8 mouse cellular contexts compared by ENCODE assay signal in genomic region chr2:30469796-30470142, GRCm38 (mm10). TPM values are rescaled to one million over a fixed set of nuclear protein-coding genes. Genes with fewer than 3 reads are reported as not detected.
DNase-seq lines count a peak whose midpoint lies in the region; ATAC-seq and TF ChIP-seq lines count a peak whose summit lies in the region.

No protein-coding gene starts in this region.

- TF ChIP-seq CTCF in G1E (IDR thresholded peaks at IDR 0.05; ENCODE audit: low read depth, low read length) = no peak

- DNase-seq in G1E (ENCODE audit: low spot score) = peak; percentile 34
- DNase-seq in c-Kit-positive CD71-negative TER-119-negative erythroid progenitor cells, embryonic 14.5 days (ENCODE audit: low read depth) = peak; percentile 70
- DNase-seq in forelimb bud, embryonic 11.5 days (ENCODE audit: low read depth, low spot score) = peak; percentile 90
- DNase-seq in left cerebral cortex, adult 11 months (ENCODE audit: low spot score) = peak; percentile 74
- DNase-seq in lung, postnatal 14 days = peak; percentile 81
- DNase-seq in retina, adult 2 months (ENCODE audit: low read depth, low spot score) = peak; percentile 36
- DNase-seq in urinary bladder, adult 2 months (ENCODE audit: low spot score) = peak; percentile 61

- peak overlapping the region; percentile 98 for H3K4me2 ChIP-seq in hindbrain, embryonic 15.5 days

- peak overlapping the region; percentile 71 for H3K9ac ChIP-seq in hindbrain, embryonic 15.5 days

- H3K36me3 ChIP-seq in G1E (replicated peaks) = no peaks in the 10 kb centered on the region
- no peaks in the 10 kb centered on the region for H3K36me3 ChIP-seq in hindbrain, embryonic 15.5 days

- H3K27ac ChIP-seq in hindbrain, embryonic 15.5 days (replicated peaks) = peak overlapping the region; percentile 89

- H3K4me1 ChIP-seq in G1E (ENCODE audit: insufficient read depth, low read depth, low read length) = peaks cover 30% of the 10 kb centered on the region
- H3K4me1 ChIP-seq in hindbrain, embryonic 15.5 days (replicated peaks) = peaks cover 49% of the 10 kb centered on the region

- no peak for ATAC-seq in G1E (ENCODE audit: extremely low read depth, insufficient number of reproducible peaks, low FRiP score, poor library complexity, severe bottlenecking)
- ATAC-seq in hindbrain, embryonic 15.5 days (ENCODE audit: low FRiP score, low read depth) = peak; percentile 47

- under 1% methylated on average over 19 of the region's 19 CpGs for WGBS in hindbrain, embryonic 15.5 days

- peaks cover 17% of the 10 kb centered on the region for H3K9me3 ChIP-seq in G1E (replicated peaks)
- H3K9me3 ChIP-seq in hindbrain, embryonic 15.5 days = no peaks in the 10 kb centered on the region

- no peak overlapping the region; the same call in 1 of the 2 replicates for H3K4me3 ChIP-seq in G1E (ENCODE audit: low read depth, low read length)
- H3K4me3 ChIP-seq in hindbrain, embryonic 15.5 days = peak overlapping the region; percentile 79

- H3K27me3 ChIP-seq in G1E (ENCODE audit: insufficient read depth, low read length) = peaks cover 80% of the 10 kb centered on the region
- no peaks in the 10 kb centered on the region for H3K27me3 ChIP-seq in hindbrain, embryonic 15.5 days

RNA-seq across cellular contexts. Expression of gene Ier5l, which starts 4.2 kb away (rescaled TPM):
- total RNA-seq in G1E (2014; fragmentation: Nextera tagmentation) (not detected in 2 replicates), G1E (2017) (not detected in 2 replicates)
- polyA plus RNA-seq in G1E (2012) = not detected in 2 replicates
- 2.7 and 2.9 TPM in 2 replicates for polyA plus RNA-seq in hindbrain, embryonic 15.5 days (2015; fragmentation: Nextera tagmentation; extraction: Ambion mirVana)
- 10.7 and 11.0 TPM in 2 replicates for polyA plus RNA-seq in urinary bladder, adult 2 months (2012; rRNA removed)

RNA-seq across cellular contexts. Expression of gene Ptpa, which starts 53.9 kb away (rescaled TPM):
- total RNA-seq in G1E (2014; fragmentation: Nextera tagmentation) (87.0 and 106 TPM in 2 replicates), G1E (2017) (74.1 and 81.5 TPM in 2 replicates)
- 502 and 583 TPM in 2 replicates for polyA plus RNA-seq in G1E (2012)
- 138 and 150 TPM in 2 replicates for polyA plus RNA-seq in hindbrain, embryonic 15.5 days (2015; fragmentation: Nextera tagmentation; extraction: Ambion mirVana)
- 90.0 and 93.9 TPM in 2 replicates for polyA plus RNA-seq in urinary bladder, adult 2 months (2012; rRNA removed)

RNA-seq across cellular contexts. Expression of gene Crat, which starts 54.2 kb away (rescaled TPM):
- total RNA-seq in G1E (2014; fragmentation: Nextera tagmentation) (28.6 and 44.4 TPM in 2 replicates), G1E (2017) (16.1 and 17.2 TPM in 2 replicates)
- polyA plus RNA-seq in G1E (2012) = 34.2 and 43.2 TPM in 2 replicates
- polyA plus RNA-seq in hindbrain, embryonic 15.5 days (2015; fragmentation: Nextera tagmentation; extraction: Ambion mirVana) = 25.7 and 29.5 TPM in 2 replicates
- 27.3 and 38.1 TPM in 2 replicates for polyA plus RNA-seq in urinary bladder, adult 2 months (2012; rRNA removed)

Comparison
In these comparisons a context has a peak if more than half of its experiments do, and no peak if none do; other contexts are left out.
1. DNase-seq: peak in every context shown above with its lines; median percentile 90 in forelimb bud, embryonic 11.5 days; 81 in lung, postnatal 14 days; 74 in left cerebral cortex, adult 11 months; 70 in c-Kit-positive CD71-negative TER-119-negative erythroid progenitor cells, embryonic 14.5 days; 61 in urinary bladder, adult 2 months; 36 in retina, adult 2 months; 34 in G1E.